Mouse (Mus musculus) ES-E14 (cell line): ENCODE data around the gene Gm9747. TPM values are rescaled to one million over a fixed set of nuclear protein-coding genes. Genes with fewer than 3 reads are reported as not detected.

Experiments
- DNase-seq: peaks from one replicate; pipeline ENCODE4 v3.0.0-alpha.2; 2013; ENCODE audit warnings: low read depth, low spot score
- H3K27ac ChIP-seq: 2 replicates; pipeline ENCODE4 v1.5.1; 2012; ENCODE audit warnings: low read depth, mild to moderate bottlenecking, low read length, moderate library complexity, mixed read lengths; ENCODE audit not compliant: poor library complexity, insufficient read depth, severe bottlenecking
- H3K36me3 ChIP-seq: 2 replicates; pipeline ENCODE4 v1.6.1; 2012; ENCODE audit warnings: mild to moderate bottlenecking, low read length, moderate library complexity, mixed read lengths; ENCODE audit not compliant: control insufficient read depth, poor library complexity, insufficient read depth, severe bottlenecking
- H3K4me1 ChIP-seq, 2 experiments: fragments of 150-350 bp in 1 of 2; sonication (generic) in 1 of 2; 2 replicates each; pipeline ENCODE4 v1.6.1; 2012; ENCODE audit warnings: low read length in 2 of 2, mild to moderate bottlenecking in 1 of 2, mixed read lengths in 1 of 2; ENCODE audit not compliant: control insufficient read depth in 2 of 2, insufficient read depth in 2 of 2, poor library complexity in 1 of 2
- H3K4me3 ChIP-seq, 2 experiments: fragments of 150-350 bp in 1 of 2; sonication (generic) in 1 of 2; 2 replicates each; pipeline ENCODE4 v1.5.1; 2012; ENCODE audit warnings: low read length in 2 of 2, low read depth in 1 of 2, mild to moderate bottlenecking in 1 of 2, mixed read lengths in 1 of 2; ENCODE audit not compliant: insufficient read depth in 1 of 2, poor library complexity in 1 of 2, severe bottlenecking in 1 of 2
- H3K9ac ChIP-seq: 2 replicates; pipeline ENCODE4 v1.6.1; 2012; ENCODE audit warnings: low read depth, mild to moderate bottlenecking, low read length, mixed read lengths; ENCODE audit not compliant: poor library complexity, insufficient read depth, severe bottlenecking
- H3K9me3 ChIP-seq: fragments of 150-350 bp; sonication (generic); 2 replicates; pipeline ENCODE4 v1.6.1; 2012; ENCODE audit warnings: low read depth, mild to moderate bottlenecking, low read length; ENCODE audit not compliant: control insufficient read depth, insufficient read depth
- CHD2 ChIP-seq: IDR thresholded peaks from 2 replicates; pipeline ENCODE4 v1.6.1; 2014; ENCODE audit warnings: mild to moderate bottlenecking, low read depth, low read length, inconsistent platforms
- HCFC1 ChIP-seq: IDR thresholded peaks from 2 replicates; pipeline ENCODE4 v1.6.1; 2012; ENCODE audit warnings: low read length, inconsistent platforms, borderline replicate concordance; ENCODE audit not compliant: insufficient read depth
- MAFK ChIP-seq: IDR thresholded peaks from 2 replicates; pipeline ENCODE4 v1.6.1; 2014; ENCODE audit warnings: mild to moderate bottlenecking, low read depth, low read length, inconsistent platforms; ENCODE audit not compliant: insufficient read depth
- ZC3H11A ChIP-seq: IDR thresholded peaks from 2 replicates; pipeline ENCODE4 v1.6.1; 2012; ENCODE audit warnings: low read depth, mild to moderate bottlenecking, inconsistent platforms, low read length, borderline replicate concordance
- ZNF384 ChIP-seq: IDR thresholded peaks from 2 replicates; pipeline ENCODE4 v1.6.1; 2012; ENCODE audit warnings: low read depth, low read length, inconsistent platforms
- in situ Hi-C, 2 experiments: fragments of 600-800 bp; cut with MboI; formaldehyde crosslinking; loops; one replicate each; pipeline ENCODE4 v1.15.1; 2025; ENCODE audit warnings: low sequenced_read_pairs in 2 of 2, inconsistent platforms in 1 of 2; ENCODE audit not compliant: unreplicated experiment in 2 of 2
- total RNA-seq: library from RNA; depleted of rRNA; stranded (reverse); fragments of 300-350 nt; gene quantifications from 2 replicates; pipeline ENCODE4 v1.2.3, GENCODE M21; 2012

Gm9747 gene
- total RNA-seq, 1 experiment, result 0.67 TPM

DNA sequence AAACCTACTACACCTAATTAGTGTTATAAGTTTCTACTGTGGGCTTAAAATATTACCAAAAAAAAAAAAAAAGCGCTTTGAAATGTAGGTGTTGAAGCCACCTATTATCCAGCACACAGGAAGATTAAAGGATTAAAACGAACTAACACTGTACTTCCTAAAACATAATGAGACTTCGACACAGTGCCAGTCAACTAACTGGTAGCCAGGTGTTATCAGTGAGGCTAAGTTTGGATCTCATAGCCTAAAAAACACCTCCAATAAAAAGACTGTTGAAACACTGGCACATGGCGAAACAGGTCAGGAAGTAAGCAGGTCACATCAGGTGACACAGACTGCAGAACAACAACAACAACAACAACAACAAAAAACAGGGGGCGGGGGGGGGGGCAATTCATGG is 28.7 kb downstream of the Gm9747 start:
- DNase-seq, result no peak
- Histone ChIP-seq H3K4me1 (no peaks in the 10 kb centered on the region), H3K36me3 (no peaks in the 10 kb centered on the region), H3K27ac (no peak overlapping the region), H3K4me3 (no peak overlapping the region), H3K9ac (no peak overlapping the region), H3K9me3 (no peaks in the 10 kb centered on the region)
- TF ChIP-seq ZNF384, result no peak
- no peak for TF ChIP-seq ZC3H11A
- no peak for TF ChIP-seq CHD2
- no peak for TF ChIP-seq MAFK
- no peak for TF ChIP-seq HCFC1
- in situ Hi-C loops, result no loop called here

- no peaks in the 10 kb centered on the region for H3K4me1 ChIP-seq
- TF ChIP-seq HCFC1 (no peak), ZC3H11A (no peak), ZNF384 (no peak), MAFK (no peak)
- no peak for DNase-seq
- no peaks in the 10 kb centered on the region for H3K9me3 ChIP-seq
- no peak overlapping the region for H3K4me3 ChIP-seq
- in situ Hi-C loops, result no loop called here
- no peaks in the 10 kb centered on the region for H3K36me3 ChIP-seq
- no peak overlapping the region for H3K9ac ChIP-seq
- H3K27ac ChIP-seq, result no peak overlapping the region
Measured at GRCm38 (mm10) chr1:82262331-82262730, 29.4 kb downstream of the Gm9747 start.

DNA sequence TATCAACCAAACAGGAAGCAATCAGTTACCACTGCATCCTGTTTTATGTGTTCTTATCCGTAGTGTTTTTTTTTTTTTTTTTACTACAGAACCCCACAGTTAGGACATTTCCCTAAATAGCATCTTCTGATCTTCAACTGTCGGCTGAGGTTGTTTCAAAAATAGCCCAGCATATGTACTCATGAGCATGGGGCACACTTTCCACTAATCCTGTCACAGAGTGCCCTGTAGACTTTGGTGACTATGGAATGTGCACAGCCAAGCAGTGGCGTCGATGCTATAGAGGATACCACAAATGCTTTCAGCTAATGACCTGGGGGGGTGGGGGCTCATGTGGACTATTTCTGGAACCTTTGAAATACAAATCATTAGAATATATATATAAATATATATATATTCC is 34.6 kb downstream of the Gm9747 start:
- TF ChIP-seq ZC3H11A (no peak), HCFC1 (no peak)
- Histone ChIP-seq H3K4me1 (no peaks in the 10 kb centered on the region), H3K9me3 (no peaks in the 10 kb centered on the region), H3K4me3 (no peak overlapping the region), H3K9ac (no peak overlapping the region), H3K27ac (no peak overlapping the region), H3K36me3 (no peaks in the 10 kb centered on the region)
- in situ Hi-C loops, result no loop called here
- no peak for DNase-seq

DNA sequence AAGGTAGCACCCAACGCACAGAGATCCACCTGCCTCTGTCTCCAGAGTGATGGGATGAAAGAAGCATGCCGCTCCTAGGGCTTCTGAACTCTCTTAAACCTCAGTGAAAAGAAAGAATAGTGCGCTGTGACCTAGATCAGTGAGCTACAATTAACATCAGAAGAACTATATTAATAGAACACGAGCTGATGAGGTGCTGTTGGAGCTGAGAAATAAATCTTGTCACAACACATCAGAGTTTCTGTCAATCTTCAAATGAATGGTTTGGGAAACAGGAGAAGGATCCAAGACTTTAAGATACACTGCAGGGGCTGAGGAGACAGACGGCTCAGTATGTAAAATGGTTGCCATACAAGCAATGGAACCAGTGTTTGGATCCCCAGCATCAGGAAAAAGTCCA is 39.3 kb downstream of the Gm9747 start:
- no peak for DNase-seq
- in situ Hi-C loops, result no loop called here
- Histone ChIP-seq H3K4me3 (no peak overlapping the region), H3K4me1 (no peaks in the 10 kb centered on the region), H3K9me3 (no peaks in the 10 kb centered on the region), H3K36me3 (no peaks in the 10 kb centered on the region), H3K27ac (no peak overlapping the region), H3K9ac (no peak overlapping the region)
- TF ChIP-seq ZNF384 (no peak), CHD2 (no peak), HCFC1 (no peak), ZC3H11A (no peak), MAFK (no peak)

GRCm38 (mm10) chr1:82273529-82273928 is 40.6 kb downstream of the Gm9747 start:
- no peak for DNase-seq
- H3K9ac ChIP-seq, result no peak overlapping the region
- H3K4me1 ChIP-seq, result no peaks in the 10 kb centered on the region
- no peak overlapping the region for H3K27ac ChIP-seq
- H3K9me3 ChIP-seq, result no peaks in the 10 kb centered on the region
- in situ Hi-C loops, result no loop called here
- no peak for TF ChIP-seq MAFK
- no peak for TF ChIP-seq ZNF384
- no peak for TF ChIP-seq ZC3H11A
- no peak for TF ChIP-seq CHD2
- no peak for TF ChIP-seq HCFC1
- no peak overlapping the region for H3K4me3 ChIP-seq
- no peaks in the 10 kb centered on the region for H3K36me3 ChIP-seq
